In the genomic region with DNA sequence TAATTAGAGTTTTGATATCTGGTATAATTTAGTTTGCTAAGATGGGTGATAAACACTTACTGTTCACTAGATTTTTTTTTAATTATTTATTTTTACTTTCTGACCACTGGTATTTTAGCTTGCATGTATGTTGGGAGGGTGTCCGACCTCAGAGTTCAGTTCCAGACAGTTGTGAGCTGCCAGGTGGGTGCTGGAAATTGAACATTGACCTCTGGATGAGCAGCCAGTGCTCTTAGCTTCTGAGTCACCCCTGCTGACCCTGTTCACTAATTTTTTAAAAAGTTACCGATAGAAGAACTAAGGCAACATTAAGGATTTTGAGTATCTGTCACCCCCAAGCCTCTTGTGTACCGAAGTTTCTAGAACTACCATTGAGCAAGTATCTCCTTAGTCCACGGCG, we compare ENCODE assay signal across 15 mouse cellular contexts.
"Had no signal": no experiment of that assay in that cellular context is flagged by ENCODE, and none has a peak within 500 bp of the region (broad histone marks: within the 10 kb centered on the region; RNA-seq: fewer than 3 reads in every experiment).

No protein-coding gene starts in this region.

- H3K9ac ChIP-seq: neural tube, embryonic 15.5 days; stomach, embryonic 15.5 days had no signal

- H3K27ac ChIP-seq: neural tube, embryonic 15.5 days; stomach, embryonic 15.5 days; stomach, postnatal 0 days had no signal

- H3K9me3 ChIP-seq: neural tube, embryonic 15.5 days; stomach, embryonic 15.5 days had no signal

- H3K36me3 ChIP-seq: neural tube, embryonic 15.5 days; stomach, embryonic 15.5 days had no signal

- H3K4me3 ChIP-seq: neural tube, embryonic 15.5 days; stomach, embryonic 15.5 days had no signal

- H3K4me2 ChIP-seq: neural tube, embryonic 15.5 days; stomach, embryonic 15.5 days had no signal

- DNase-seq: retina, postnatal 1 day; right cerebral cortex, adult 18-20 months; right cerebral cortex, postnatal 14 days; right cerebral cortex, postnatal 25 days; right cerebral cortex, postnatal 4 days; spleen, adult 18-20 months; thymus, adult 18-20 months; thymus, adult 2 months; thymus, postnatal 14 days; thymus, postnatal 25 days; thymus, postnatal 36 days; thymus, postnatal 4 days had no signal

- H3K27me3 ChIP-seq: neural tube, embryonic 15.5 days; stomach, embryonic 15.5 days had no signal

- H3K4me1 ChIP-seq: neural tube, embryonic 15.5 days; stomach, embryonic 15.5 days had no signal
